Mouse (Mus musculus) CD4-positive, CD25-positive, alpha-beta regulatory T cell, adult 4 months (primary cell): Measurements from ENCODE around the gene Plk5. TPM values are rescaled to one million over a fixed set of nuclear protein-coding genes. Genes with fewer than 3 reads are reported as not detected.
A peak's percentile ranks its signal among the peaks of the same experiment; 100 is the strongest.

Experiments
- ATAC-seq: one replicate; pipeline ENCODE4 v1.8.0; 2017
- polyA plus RNA-seq, 2 experiments: library from polyadenylated mRNA; unstranded; fragments of 100-300 nt; shearing (Covaris generic); gene quantifications; one replicate each; pipeline ENCODE4 v1.2.1; 2017

Gene Plk5
- not detected for polyA plus RNA-seq

DNA sequence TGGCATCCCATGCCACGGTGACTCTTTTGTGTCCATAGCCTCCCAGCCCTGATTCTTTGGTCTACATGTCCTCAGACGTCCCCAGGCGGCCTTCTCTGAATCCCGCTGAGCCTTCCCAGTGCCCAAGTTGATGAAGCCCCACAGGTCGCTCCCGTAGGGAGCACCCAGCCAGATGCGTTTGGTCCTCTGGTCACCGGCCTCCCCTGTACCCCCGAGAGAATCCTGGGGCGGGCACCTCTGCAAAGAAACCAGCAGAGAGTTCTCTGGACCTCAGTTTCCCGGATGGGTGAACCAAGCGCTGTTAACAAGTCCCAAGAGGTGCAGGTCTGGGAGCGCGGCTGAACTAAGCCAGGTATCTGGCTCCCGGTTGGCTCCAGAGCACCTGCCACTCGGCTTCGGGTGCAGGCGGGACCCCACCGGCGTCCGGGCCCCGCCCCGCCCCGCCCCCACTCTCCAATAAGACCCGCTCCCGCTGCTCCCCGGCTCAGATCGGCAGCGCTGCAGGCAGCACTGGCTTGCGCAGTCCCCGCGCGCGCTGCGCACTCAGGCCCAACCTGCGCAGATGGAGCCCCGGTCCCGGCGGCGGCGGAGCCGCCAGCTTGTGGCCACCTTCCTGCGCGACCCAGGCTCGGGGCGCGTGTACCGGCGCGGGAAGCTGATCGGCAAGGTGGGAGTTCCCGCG is at the start of gene Plk5:
Plk5 (plus strand) TSS at position 459 of the 682 bp plus-strand sequence.
- no peak for ATAC-seq

DNA sequence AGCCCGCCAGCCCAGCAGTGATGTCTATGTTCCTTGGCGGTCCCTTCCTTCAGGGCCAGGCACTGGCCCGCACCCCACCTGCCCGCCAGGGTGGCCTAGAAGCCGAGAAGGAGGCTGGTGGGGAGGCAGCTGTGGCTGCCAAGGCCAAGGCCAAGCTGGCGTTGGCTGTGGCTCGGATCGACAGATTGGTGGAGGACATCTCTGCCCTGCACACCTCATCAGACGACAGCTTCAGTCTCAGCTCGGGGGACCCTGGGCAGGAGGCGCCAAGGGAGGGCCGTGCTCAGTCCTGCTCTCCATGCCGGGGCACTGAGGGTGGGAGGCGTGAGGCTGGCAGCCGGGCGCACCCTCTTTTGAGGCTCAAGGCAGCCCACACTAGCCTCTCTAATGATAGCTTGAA is 44.7 kb upstream of the Plk5 start:
- no peak for ATAC-seq

DNA sequence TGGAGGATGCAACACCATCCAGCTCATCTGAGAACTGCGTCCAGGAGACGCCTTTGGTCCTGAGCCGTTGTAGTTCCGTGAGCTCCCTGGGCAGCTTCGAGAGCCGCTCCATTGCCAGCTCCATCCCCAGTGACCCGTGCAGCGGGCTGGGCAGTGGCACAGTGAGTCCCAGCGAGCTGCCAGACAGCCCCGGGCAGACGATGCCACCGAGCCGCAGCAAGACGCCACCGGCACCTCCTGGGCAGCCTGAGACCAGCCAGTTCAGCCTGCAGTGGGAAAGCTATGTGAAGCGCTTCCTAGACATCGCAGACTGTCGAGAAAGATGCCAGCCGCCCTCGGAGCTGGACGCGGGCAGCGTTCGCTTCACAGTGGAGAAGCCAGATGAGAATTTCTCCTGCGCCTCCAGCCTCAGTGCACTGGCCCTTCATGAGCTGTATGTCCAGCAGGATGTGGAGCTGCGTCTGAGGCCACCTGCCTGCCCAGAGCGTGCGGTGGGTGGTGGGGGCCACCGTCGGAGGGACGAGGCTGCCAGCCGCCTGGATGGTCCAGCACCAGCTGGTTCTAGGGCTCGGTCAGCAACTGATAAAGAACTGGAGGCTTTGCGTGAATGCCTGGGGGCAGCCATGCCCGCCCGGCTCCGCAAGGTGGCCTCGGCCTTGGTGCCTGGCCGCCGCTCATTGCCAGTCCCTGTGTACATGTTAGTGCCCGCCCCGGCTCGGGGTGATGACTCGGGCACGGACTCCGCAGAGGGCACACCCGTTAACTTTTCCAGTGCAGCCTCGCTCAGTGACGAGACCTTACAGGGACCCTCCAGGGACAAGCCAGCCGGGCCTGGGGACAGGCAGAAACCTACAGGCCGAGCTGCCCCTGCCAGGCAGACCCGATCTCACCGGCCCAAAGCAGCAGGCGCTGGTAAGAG is 43.4 kb upstream of the Plk5 start:
- ATAC-seq = no peak

DNA sequence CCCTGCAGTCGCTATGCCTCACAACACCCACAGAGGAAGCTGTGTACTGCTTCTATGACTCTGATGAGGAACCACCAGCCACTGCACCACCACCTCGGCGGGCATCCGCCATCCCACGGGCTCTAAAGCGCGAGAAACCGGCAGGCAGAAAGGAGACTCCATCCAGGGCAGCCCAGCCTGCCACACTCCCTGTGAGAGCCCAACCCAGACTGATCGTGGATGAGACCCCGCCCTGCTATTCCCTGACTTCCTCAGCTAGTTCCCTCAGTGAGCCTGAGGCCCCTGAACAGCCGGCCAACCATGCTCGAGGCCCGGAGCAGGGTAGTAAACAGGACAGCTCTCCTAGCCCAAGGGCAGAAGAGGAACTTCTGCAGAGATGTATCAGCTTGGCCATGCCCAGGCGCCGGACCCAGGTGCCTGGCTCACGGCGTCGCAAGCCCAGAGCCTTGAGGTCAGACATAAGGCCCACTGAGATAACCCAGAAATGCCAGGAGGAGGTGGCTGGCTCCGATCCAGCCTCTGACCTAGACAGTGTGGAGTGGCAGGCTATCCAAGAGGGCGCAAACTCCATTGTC is 42.5 kb upstream of the Plk5 start:
- ATAC-seq = no peak

DNA sequence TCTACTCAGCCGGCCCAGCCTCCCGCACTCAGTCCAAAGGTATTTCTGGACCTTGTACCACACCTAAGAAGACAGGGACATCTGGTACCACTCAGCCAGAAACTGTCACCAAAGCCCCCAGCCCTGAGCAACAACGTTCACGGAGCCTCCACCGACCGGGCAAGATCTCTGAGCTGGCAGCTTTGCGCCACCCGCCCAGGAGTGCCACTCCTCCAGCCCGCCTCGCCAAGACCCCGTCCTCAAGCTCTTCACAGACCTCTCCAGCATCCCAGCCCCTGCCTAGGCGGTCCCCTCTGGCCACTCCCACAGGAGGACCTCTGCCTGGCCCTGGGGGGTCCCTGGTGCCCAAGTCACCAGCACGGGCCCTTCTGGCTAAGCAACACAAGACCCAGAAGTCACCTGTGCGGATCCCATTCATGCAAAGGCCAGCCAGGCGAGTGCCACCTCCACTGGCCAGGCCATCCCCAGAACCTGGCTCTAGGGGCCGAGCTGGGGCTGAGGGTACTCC is 41.7 kb upstream of the Plk5 start:
- ATAC-seq = no peak

DNA sequence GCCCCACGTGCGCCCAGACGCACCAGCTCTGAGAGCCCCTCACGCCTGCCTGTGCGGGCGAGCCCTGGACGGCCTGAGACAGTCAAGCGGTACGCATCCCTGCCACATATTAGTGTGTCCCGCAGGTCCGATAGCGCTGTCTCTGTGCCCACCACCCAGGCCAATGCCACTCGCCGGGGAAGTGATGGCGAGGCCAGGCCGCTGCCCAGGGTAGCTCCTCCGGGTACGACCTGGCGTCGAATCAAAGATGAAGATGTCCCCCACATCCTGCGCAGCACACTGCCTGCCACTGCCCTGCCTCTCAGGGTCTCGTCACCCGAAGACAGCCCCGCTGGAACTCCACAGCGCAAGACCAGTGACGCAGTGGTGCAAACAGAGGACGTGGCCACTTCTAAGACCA is 40.9 kb upstream of the Plk5 start:
- no peak for ATAC-seq

DNA sequence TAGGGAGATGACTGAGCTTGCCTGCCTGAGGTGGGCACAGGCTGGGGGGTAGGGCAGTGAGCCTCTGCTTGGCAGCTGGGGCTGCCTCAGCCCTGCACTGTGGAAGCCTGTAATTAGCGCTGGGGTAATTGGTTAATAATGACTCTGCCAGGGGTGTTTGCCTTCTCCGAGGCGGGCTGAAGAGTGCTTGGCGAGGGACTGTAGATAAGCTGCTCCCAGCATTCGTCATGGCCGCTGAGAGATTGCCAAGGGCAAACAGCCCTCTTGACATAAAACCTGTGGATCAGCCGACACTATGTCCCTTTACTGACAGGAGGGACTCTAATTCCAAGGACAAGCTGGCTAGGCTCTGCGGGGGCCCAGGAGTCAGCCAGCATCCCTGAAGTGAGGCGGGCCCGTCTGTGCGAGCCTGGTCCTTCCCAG is 39.9 kb upstream of the Plk5 start:
- ATAC-seq = no peak

DNA sequence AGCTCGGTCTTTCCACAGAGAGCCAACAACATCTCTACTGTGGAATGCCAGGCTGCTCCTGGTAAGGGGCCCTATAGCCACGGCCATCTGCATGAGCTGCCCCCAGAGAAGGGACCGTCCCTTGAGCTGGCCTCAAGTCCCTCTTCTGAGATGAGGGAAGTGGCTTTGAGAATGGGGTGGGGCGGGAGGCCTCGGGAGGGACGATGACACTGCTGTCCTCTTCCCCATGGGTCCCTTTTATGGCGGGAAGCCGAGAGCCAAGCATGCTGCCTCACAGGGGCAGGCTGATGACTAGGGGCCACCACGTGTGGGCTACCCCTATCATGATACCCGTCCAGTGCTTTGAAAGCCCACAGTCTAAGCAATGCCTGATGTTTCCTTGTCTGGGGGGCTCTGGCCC is 39.2 kb upstream of the Plk5 start:
- ATAC-seq = no peak

DNA sequence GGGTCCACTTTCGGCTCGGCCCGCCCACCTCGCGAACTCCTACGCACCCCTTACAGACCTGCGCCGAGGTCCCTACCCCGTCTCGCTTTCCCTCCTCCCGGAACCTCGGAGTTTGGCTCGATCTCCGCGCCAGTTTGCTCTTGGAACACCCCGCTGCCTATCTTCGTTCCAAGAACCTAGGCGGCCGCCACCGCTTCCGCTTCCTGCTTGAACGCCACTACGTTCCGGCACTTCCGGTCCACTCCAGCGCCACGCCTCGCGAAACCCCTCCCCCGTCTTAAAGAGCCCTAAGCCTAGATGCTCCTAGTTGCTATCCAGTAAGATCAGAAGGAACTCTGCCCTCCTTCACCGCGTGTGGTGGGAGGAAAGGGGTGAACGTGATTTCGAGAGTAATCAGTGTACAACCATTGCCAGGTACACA is 35.9 kb upstream of the Plk5 start, which contains the start of gene 2310011J03Rik:
2310011J03Rik (minus strand) TSS at position 198 of the 421 bp plus-strand sequence.
- ATAC-seq = peak; percentile 88

DNA sequence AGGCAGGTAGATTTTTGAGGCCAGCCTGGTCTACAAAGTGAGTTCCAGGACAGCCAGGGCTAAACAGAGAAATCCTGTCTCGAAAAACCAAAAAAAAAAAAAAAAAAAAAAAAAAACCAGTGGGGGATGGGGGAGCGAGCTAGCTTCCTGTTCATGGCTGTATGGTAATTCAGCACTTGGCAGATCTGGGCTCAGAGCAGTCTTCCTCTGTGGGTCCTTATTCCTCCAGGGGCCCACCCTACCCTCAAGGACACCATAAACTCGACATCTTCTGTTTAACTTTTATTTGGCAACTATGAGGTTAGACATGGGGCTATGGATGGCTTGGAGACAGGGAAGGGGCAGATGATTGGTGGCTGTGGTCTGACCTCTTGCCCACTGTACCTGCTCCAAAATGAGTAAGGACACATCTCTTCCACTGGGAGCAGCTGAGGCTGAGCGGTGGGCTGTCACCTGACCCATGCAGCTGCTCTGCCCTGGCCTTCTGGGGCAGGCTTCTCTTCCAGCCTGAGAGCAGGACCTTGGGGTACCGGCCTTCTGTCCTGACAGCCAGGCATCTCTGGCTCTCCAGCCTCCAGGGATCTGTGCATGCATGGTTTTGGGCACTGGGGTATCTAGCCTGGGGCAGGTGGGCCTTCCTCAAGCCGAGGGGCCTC is 35.1 kb upstream of the Plk5 start:
- ATAC-seq = peak; percentile 55

DNA sequence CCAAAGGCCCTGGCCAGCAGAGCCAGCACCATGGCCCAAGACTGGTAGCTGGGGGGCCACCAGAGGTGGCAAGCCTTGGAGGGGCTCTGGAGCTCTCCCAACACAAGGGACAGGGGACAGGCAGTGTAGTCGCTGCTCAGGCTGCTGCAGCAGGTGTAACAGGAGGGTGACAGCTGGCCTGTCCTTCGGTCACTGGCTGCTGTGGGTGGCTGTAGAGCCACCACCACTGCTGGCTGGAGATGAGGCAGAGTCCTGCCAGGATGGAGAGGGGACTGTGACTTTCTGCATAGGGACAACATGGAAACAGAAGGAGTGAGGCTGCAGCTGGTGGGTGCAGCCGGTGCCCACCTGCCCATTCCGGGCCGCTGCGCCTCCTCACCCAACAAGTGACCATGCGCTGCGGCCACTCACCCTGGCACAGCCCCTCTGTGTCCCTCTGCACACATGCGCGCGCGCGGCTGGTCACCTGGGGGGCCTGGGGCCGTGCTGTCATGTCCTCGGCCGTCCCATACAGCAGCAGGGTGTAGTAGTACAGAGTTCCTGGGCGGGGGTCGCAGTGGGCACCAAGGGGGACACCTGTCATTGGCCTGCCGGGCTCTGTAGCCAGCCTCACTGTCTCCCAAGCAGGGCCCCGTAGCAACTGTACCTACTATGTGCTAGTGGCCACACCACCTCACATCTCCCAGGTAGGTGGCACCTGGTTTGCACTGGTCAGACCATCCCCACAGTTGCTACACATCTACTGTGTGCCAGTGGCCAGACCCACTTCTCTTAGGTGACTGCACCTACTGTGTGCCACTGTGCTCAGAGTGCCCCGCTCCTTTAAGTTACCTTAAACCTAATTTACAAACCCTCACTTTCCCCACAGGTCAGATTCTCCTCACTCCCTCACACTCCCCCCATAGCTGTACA is 34.3 kb upstream of the Plk5 start:
- no peak for ATAC-seq

DNA sequence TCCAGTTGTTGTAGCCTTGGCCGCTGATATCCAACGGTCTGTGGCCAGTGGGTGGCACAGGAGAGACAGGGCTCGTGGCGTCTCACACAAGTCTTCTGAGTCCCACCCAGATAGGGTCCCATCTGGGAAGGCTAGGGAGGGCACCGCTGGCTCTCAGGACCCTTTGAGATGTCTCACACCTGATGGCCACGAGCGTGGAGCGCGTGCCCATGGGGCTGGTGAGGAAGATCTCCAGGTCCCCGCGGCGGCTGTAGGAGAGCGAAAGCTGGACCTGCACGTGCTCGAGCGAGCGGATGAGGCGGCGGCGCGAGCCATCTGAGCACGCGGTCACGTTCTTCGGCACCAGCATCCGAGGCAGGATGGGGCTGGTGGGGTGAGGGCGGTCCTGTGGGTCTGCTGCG is 33.4 kb upstream of the Plk5 start:
- ATAC-seq = peak; percentile 38

DNA sequence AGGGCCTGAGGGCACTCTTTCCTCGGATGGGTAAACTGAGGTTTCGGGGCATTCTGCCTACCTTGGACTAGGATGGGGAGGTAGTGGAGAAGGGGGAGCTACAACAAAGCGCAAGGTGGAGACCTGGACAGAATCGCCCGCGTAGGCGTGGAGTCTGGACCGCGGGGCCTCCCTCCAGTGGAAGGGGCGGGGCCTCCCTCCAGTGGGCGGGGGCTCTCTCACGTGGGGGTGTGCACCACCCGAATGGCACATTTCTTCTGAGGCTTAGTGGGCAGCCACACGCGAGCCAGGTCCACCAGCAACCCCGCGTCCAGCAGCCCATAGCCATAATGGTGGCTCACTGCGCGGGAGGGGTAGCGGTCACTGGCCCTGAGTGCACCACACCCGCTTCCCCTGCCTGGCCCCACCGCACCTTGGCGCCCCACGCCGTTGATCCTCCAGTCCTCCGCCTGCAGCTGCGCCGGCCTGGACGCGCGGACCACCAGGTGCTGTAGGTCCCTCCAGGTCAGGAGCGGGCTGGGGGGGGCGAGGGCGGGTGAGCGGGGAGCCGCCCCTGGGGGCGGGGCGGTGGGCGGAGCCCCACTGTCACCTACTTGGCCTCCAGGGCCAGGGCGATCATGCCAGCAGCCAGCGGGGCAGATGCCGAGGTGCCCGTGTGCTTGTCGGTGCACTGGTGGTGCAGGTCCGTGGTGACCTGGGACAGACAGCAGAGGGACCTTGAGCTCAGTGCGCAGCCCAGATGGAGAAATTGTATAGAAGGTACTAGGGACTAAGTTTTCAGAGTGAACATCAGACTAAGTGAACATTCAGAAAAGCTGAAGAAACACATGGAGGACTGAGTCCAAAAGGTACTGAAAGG is 32.8 kb upstream of the Plk5 start:
- peak; percentile 18 for ATAC-seq

DNA sequence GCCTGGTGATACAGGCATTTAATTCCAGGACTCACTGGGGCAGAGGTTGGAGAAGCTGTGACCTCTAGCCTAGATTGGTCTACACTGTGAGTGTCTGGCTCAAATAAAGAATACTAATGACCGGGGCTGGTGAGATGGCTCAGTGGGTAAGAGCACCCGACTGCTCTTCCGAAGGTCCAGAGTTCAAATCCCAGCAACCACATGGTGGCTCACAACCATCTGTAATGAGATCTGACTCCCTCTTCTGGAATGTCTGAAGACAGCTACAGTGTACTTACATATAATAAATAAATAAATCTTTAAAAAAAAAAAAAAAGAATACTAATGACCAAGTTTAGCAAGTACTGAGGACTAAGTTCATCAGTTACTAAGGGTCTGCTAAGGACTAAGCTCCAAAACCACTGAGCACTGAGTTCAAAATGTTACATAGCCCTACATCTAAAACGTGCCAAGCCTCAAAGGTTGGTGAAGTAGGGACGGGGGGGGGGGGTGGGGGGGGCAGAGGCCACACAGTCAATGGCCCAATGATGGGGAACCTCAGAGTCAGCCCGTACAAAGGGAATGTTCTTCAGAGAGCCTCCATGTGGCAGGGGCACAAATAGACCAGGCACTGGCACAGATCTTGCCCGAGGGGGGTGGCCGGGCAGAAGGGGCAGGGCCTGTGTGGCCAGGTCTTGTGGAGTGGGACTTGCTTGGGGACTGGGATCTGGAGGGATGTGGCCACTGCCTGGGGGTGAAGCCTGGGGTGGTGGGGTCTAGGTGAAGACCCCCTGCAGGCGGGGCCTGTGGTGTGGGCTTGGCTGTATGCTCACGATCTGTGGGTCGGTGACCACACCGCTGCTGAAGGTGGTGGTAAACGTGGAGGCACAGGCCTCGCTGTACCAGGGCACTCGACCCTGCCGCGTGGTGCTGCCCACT is 31.9 kb upstream of the Plk5 start:
- no peak for ATAC-seq

DNA sequence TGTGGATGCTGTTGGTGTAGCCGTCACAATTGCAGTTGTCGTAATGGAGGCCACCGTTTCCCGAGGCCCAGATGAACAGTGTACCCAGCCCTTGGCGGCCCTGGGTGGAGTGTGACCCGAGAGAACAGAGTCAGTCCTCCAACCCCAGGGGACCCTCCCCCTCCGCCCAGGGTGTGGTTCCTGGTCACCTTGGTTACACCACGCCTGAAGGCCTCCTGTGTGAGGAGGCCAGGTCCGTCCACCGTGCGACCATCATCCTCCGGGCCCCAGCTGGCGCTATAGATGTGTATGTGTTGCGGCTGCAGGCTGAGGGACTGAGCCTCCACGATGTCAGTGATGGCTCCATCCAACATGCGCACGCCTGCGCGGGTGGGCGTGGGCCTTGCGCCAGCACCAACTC is 31.2 kb upstream of the Plk5 start:
- ATAC-seq = no peak

DNA sequence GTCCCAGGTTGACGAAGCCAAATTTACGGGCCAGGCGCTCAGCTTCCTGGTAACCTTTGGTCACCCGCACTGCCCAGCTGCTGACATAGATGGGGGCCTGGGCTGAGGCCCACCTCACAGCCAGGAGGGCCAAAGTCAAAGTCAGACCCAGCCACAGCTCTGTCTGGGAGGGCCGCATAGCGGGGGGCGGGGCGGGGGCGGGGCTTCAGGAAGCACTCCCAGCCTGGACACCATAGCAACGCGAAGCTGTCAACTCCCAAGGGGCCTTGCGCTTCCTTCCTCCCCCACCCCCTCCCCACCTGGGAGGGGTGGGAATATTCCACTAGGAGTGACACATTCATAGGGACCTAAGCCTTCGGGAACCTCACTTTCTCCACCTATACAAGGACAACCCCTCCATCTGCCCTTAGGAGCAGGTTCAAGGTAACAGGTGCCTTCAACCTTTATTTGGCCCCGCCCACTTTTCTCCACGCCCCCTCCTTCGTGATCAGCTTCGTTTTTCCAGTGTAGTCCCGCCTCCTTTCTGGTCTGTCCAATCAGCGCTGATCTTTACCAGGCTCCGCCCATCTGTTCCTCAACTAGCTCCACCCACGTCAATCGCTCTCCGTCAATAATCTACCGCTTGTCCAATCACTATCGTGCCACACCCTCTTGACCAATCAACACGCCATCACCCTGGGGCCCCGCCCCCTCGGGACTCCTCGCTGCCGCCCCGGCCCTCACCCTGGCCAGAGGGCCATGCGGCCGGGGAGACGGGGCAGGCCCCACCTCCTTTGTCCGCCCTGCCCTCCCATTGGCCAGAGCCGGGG is 26.8 kb upstream of the Plk5 start, which contains the start of the genes Pcsk4 and Reep6:
Pcsk4 (minus strand) TSS at position 226 of the 809 bp plus-strand sequence.
Reep6 (plus strand) TSS at position 681 of the 809 bp plus-strand sequence.
- ATAC-seq = peak; percentile 91

DNA sequence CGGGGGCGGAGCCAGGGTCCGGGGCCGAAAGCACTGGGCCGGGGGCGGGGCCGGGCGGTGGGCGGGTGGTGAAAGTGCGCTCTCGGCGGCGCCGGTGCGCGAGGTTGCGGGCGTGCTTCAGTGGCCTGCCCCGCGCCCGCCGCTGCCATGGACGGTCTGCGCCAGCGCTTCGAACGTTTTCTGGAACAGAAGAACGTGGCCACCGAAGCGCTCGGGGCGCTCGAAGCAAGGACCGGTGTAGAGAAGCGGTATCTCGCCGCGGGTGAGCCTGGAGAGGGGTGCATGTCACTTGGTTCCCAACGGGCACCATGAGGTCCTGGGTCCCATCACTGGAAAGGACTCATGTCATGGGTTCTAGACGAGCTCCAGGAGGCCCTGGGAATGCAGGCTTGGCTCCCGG is 26.2 kb upstream of the Plk5 start:
- ATAC-seq = no peak

DNA sequence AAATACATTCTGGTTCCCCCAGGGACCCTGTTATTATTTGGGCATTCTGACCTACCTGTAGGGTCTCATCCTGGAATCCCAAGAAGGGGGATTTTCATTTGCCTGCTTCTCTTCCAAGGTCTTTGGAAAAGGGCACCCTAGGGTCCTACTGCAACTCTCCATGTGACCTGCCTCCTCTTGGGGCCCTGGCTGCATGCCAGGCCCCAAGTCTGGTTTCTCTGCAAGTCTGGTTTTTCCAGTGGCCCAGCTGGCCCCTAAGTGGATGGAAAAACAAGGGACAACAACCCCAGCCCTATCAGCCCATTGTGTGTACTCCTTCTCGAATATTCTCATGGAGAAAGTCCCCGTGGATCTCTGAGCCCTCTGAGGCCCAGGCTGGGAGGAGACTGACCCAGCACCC is 25.4 kb upstream of the Plk5 start:
- no peak for ATAC-seq
